Mouse (Mus musculus) heart, adult 10 weeks (tissue): Measurements from ENCODE around the gene Faim. TPM values are rescaled to one million over a fixed set of nuclear protein-coding genes. Genes with fewer than 3 reads are reported as not detected.

ENCODE experiments used
- polyA plus RNA-seq: library from polyadenylated mRNA; stranded (reverse); fragments of 350-450 nt; fragmentation: Illumina TruSeq; extraction: RNeasy Lipid Tissue Mini Kit (QIAGEN cat#74804); gene quantifications from one replicate; pipeline ENCODE4 v1.2.3, GENCODE M21; 2014; ENCODE audit warnings: low read depth, low replicate concordance

Faim gene
- 11.8 TPM for polyA plus RNA-seq

GRCm38 (mm10) chr9:98985800-98986475 is at the start of gene Faim:
Gene Faim (plus strand): TSS chr9:98986373.

DNA sequence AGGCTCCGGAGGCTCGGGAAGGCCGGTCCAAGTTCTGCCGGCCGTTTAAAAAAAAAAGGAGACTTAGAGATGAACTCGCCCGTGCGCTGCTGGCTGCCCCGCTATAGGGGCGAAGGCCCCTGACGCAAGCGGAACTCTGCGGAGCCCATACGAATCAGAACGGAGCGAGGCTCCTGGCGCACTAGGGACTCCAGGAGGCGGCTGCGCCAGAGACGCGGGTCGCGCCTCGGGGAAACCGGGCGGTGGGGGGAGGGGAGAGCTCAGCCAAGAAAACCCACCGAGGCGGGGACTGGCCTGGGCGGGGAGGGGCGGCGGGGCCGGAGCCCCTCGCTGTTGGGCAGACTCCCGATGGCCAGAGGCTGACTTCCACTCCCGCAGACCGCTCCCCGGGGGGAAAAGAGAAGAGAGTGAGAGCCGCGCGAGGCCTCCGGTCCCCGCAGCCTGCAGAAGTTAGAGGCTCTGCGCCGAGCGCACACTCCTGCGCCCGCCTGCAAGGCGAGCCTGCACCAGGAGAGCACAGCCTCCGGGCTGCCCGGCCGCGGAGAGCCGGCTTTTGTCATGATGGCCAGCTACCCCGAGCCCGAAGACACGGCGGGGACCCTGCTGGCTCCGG is 31.0 kb upstream of the Faim start, which contains the start of gene Foxl2:
TSS of gene Foxl2 (plus strand) at position 186 of the 613 bp plus-strand sequence.

DNA sequence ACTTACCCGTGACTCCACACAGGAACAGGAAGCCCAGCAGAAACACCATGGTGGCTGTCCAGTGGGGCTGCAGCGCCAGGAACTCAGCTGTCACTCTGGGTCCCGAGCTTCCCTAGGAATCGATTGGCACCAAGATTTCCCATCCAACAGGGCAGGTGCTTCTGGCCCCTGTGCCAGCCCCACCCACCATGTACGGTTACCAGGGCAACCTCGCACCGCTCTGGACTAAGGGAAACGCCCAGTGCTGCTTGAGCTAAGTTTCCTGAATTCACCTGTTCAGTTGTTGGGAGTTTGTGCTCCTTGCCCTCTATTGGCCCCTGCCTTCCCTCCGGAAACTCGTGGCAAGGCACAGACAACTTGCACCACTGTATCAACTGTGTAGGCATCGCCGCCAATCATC is 49.4 kb downstream of the Faim start, which contains the start of gene Gm1123:
TSS of gene Gm1123 (minus strand) at position 141 of the 400 bp plus-strand sequence.

Other genes with a start within 250 kb of the Faim start
- not detected for gene Prr23a1, start 143.9 kb upstream of the Faim start, polyA plus RNA-seq
- gene Prr23a2, start 129.9 kb upstream of the Faim start, polyA plus RNA-seq = not detected
- gene Prr23a3, start 121.6 kb upstream of the Faim start, polyA plus RNA-seq = not detected
- not detected for gene 7420426K07Rik, start 83.3 kb upstream of the Faim start, polyA plus RNA-seq
- gene Foxl2, start 31.1 kb upstream of the Faim start, polyA plus RNA-seq = not detected
- gene Gm1123, start 49.3 kb downstream of the Faim start, polyA plus RNA-seq = not detected
- gene Pik3cb, start 154.2 kb downstream of the Faim start, polyA plus RNA-seq = 6.8 TPM